Mouse (Mus musculus): ENCODE data around the gene Defb7. TPM values are rescaled to one million over a fixed set of nuclear protein-coding genes. Genes with fewer than 3 reads are reported as not detected.

The Defb7 gene
- not detected in 2 replicates for polyA plus RNA-seq (2012; rRNA removed)

DNA sequence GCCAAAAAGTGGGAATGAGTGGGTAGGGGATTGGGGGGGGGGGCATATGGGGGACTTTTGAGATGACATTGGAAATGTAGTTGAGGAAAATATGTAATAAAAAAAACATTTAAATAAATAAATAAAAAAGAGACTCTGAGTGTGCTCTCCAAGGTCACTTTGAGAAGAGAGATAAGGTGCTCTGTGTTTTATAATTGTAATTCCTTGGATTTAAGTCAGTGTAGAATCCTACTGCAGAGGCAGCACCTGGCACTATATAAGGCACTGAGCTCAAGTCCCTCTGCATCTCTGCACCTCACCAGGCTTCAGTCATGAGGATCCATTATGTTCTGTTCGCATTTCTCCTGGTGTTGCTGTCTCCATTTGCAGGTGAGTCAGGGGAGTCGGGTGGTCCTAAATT is at the start of gene Defb7:
Gene Defb7, plus strand, starts transcription at position 301 of the 400 bp plus-strand sequence.

Other genes starting within 250 kb of the Defb7 start
- gene Defb5, start 247.5 kb upstream of the Defb7 start, polyA plus RNA-seq (2012; rRNA removed) = not detected in 2 replicates
- not detected in 2 replicates for gene Defb3, start 201.7 kb upstream of the Defb7 start, polyA plus RNA-seq (2012; rRNA removed)
- not detected in 2 replicates for gene Defb8, start 47.5 kb upstream of the Defb7 start, polyA plus RNA-seq (2012; rRNA removed)
- gene 4930467E23Rik, start 234.5 kb downstream of the Defb7 start, polyA plus RNA-seq (2012; rRNA removed) = not detected in 2 replicates